Comparison of ENCODE assay signal across 9 mouse cellular contexts in the genomic region with DNA sequence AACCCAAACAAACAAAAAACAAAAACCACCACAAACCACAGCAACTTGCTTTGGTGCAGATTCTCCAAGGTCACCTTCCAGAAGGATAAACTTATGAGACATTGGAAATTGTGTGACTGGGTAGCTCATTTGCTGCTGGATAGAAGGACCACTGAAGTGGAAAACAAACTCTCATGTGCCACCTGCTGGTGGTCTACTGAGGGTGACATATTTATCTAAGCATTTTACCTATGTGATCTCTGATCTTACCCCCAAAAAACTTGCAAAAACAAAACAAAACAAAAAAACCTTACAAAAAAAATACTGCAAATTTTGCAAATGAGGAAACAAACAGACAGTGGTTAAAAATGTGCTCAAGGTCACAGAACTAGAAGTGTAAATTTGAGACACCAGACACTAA.
DNase-seq lines count a peak whose midpoint lies in the region; TF ChIP-seq lines count a peak whose summit lies in the region.
"Had no signal": no experiment of that assay in that cellular context is flagged by ENCODE, and none has a peak within 500 bp of the region (broad histone marks: within the 10 kb centered on the region; RNA-seq: fewer than 3 reads in every experiment).

No protein-coding gene starts in this region.

- H3K36me3 ChIP-seq in kidney, adult 2 months (ENCODE audit: control insufficient read depth, insufficient read depth, low read length), result no peaks in the 10 kb centered on the region
- no peaks in the 10 kb centered on the region for H3K36me3 ChIP-seq in ES-E14 (ENCODE audit: control insufficient read depth, insufficient read depth, low read length, poor library complexity, severe bottlenecking)
- H3K36me3 ChIP-seq: embryonic facial prominence, embryonic 12.5 days; hindbrain, embryonic 15.5 days had no signal

- peak; percentile 24 for DNase-seq in kidney, adult 2 months
- no peak for DNase-seq in kidney, adult 11 months
- peak; percentile 7 for DNase-seq in A20 (ENCODE audit: low read depth, low spot score)
- DNase-seq in ES-E14 (ENCODE audit: low read depth, low spot score), result peak; percentile 41
- DNase-seq in forelimb bud, embryonic 11.5 days (ENCODE audit: low read depth, low spot score), result peak; percentile 9
- no peak for DNase-seq in thymus, postnatal 4 days
- no peak for DNase-seq in ovary, postnatal 14 days (ENCODE audit: low spot score)

- TF ChIP-seq POLR2A in kidney, adult 2 months (IDR thresholded peaks at IDR 0.05; ENCODE audit: low read depth, low read length), result no peak

- no peak overlapping the region for H3K9ac ChIP-seq in ES-E14 (ENCODE audit: insufficient read depth, low read depth, low read length, poor library complexity, severe bottlenecking)
- H3K9ac ChIP-seq: embryonic facial prominence, embryonic 12.5 days; hindbrain, embryonic 15.5 days had no signal

- H3K27ac ChIP-seq in kidney, adult 2 months (ENCODE audit: insufficient read depth, low read depth, low read length), result no peak overlapping the region
- H3K27ac ChIP-seq in ES-E14 (ENCODE audit: insufficient read depth, low read depth, low read length, poor library complexity, severe bottlenecking), result no peak overlapping the region
- H3K27ac ChIP-seq: embryonic facial prominence, embryonic 12.5 days; hindbrain, embryonic 15.5 days had no signal

- no peaks in the 10 kb centered on the region for H3K27me3 ChIP-seq in kidney, adult 2 months (replicated peaks; ENCODE audit: control insufficient read depth, insufficient read depth, low read length)
- H3K27me3 ChIP-seq: embryonic facial prominence, embryonic 12.5 days; hindbrain, embryonic 15.5 days had no signal

- H3K9me3 ChIP-seq in ES-E14 (ENCODE audit: control insufficient read depth, insufficient read depth, low read depth, low read length), result no peaks in the 10 kb centered on the region
- H3K9me3 ChIP-seq: embryonic facial prominence, embryonic 12.5 days; hindbrain, embryonic 15.5 days had no signal

- no peak for TF ChIP-seq CTCF in kidney, adult 2 months (conservative IDR thresholded peaks at IDR 0.05; ENCODE audit: insufficient read depth, insufficient read length, low read depth, low read length)

- no peaks in the 10 kb centered on the region for H3K4me1 ChIP-seq in kidney, adult 2 months (ENCODE audit: control insufficient read depth, insufficient read depth, low read length)
- no peaks in the 10 kb centered on the region for H3K4me1 ChIP-seq in ES-E14 (ENCODE audit: control insufficient read depth in 2 of 2, insufficient read depth in 2 of 2, low read length in 2 of 2, poor library complexity in 1 of 2)
- H3K4me1 ChIP-seq: embryonic facial prominence, embryonic 12.5 days; hindbrain, embryonic 15.5 days had no signal

- in situ Hi-C loops in ES-E14 (cut with MboI; ENCODE audit: low sequenced_read_pairs in 2 of 2, unreplicated experiment in 2 of 2), result no loop called here

- no peak overlapping the region for H3K4me3 ChIP-seq in kidney, adult 2 months (ENCODE audit: insufficient read depth, low read depth, low read length)
- no peak overlapping the region for H3K4me3 ChIP-seq in ES-E14 (ENCODE audit: insufficient read depth in 1 of 2, low read depth in 1 of 2, low read length in 2 of 2, poor library complexity in 1 of 2, severe bottlenecking in 1 of 2)
- H3K4me3 ChIP-seq: embryonic facial prominence, embryonic 12.5 days; hindbrain, embryonic 15.5 days had no signal

TF ChIP-seq in ES-E14, 5 proteins besides CTCF, POLR2A, EP300 and RAD21:
- no peak for TF ChIP-seq MAFK (IDR thresholded peaks at IDR 0.05; ENCODE audit: insufficient read depth, low read depth, low read length)
- TF ChIP-seq ZNF384 (IDR thresholded peaks at IDR 0.05; ENCODE audit: low read depth, low read length), result no peak
- TF ChIP-seq CHD2 (IDR thresholded peaks at IDR 0.05; ENCODE audit: low read depth, low read length), result no peak

Comparison
In these comparisons a context has a peak if more than half of its experiments do, and no peak if none do; other contexts are left out.
1. DNase-seq: peak in kidney, adult 2 months (single experiment), A20 (single experiment), ES-E14 (single experiment) and forelimb bud, embryonic 11.5 days (single experiment); none in kidney, adult 11 months (single experiment), thymus, postnatal 4 days (single experiment) and ovary, postnatal 14 days (single experiment).